Mouse (Mus musculus) liver, embryonic 14.5 days (tissue): ENCODE measurements around the gene 2310022B05Rik. TPM values are rescaled to one million over a fixed set of nuclear protein-coding genes. Genes with fewer than 3 reads are reported as not detected.

Experiments used
- ATAC-seq: fragments of 200-750 bp; cut with Nextera tagmentation; 2 replicates; pipeline ENCODE4 v1.8.0; 2017; ENCODE audit warnings: moderate number of reproducible peaks, mild to moderate bottlenecking, moderate library complexity; ENCODE audit not compliant: insufficient read depth
- DNase-seq, 3 experiments: peaks; one replicate each; pipeline ENCODE4 v3.0.0-alpha.2; 2012 to 2013; ENCODE audit warnings: low read depth in 3 of 3, low spot score in 3 of 3
- H3K27ac ChIP-seq: fragments of 300-500 bp; sonication (generic); 2 replicates; pipeline ENCODE4 v1.5.1; 2014; ENCODE audit warnings: moderate library complexity, mild to moderate bottlenecking, control low read depth, inconsistent platforms
- H3K27me3 ChIP-seq: fragments of 300-500 bp; sonication (generic); 2 replicates; pipeline ENCODE4 v1.6.1; 2014; ENCODE audit warnings: mild to moderate bottlenecking, low read length, moderate library complexity; ENCODE audit not compliant: control insufficient read depth, insufficient read depth
- H3K36me3 ChIP-seq: fragments of 300-500 bp; sonication (generic); replicated peaks from 2 replicates; pipeline ENCODE4 v1.6.1; 2014; ENCODE audit warnings: low read depth; ENCODE audit not compliant: control insufficient read depth, insufficient read depth
- H3K4me1 ChIP-seq, 2 experiments: fragments of 200-500 bp in 1 of 2; fragments of 300-500 bp in 1 of 2; sonication (generic) in 1 of 2; replicated peaks; 2 replicates each; pipeline ENCODE4 v1.6.1; 2012 to 2014; ENCODE audit warnings: antibody characterized with exemption in 1 of 2, inconsistent platforms in 1 of 2, low read length in 1 of 2; ENCODE audit not compliant: control insufficient read depth in 2 of 2, insufficient read depth in 2 of 2
- H3K4me2 ChIP-seq: fragments of 300-500 bp; sonication (generic); 2 replicates; pipeline ENCODE4 v1.6.1; 2014; ENCODE audit warnings: low read depth, mild to moderate bottlenecking, control low read depth, moderate library complexity
- H3K4me3 ChIP-seq, 2 experiments: fragments of 200-500 bp in 1 of 2; fragments of 300-500 bp in 1 of 2; sonication (generic) in 1 of 2; 2 replicates each; pipeline ENCODE4 v1.5.1; 2012 to 2014; ENCODE audit warnings: low read depth in 2 of 2, low read length in 2 of 2, mild to moderate bottlenecking in 2 of 2, control low read depth in 1 of 2, inconsistent platforms in 1 of 2, moderate library complexity in 1 of 2; ENCODE audit not compliant: insufficient read depth in 1 of 2
- H3K9ac ChIP-seq: fragments of 300-500 bp; sonication (generic); replicated peaks from 2 replicates; pipeline ENCODE4 v1.6.1; 2014; ENCODE audit warnings: mild to moderate bottlenecking, control low read depth, moderate library complexity
- H3K9me3 ChIP-seq: fragments of 300-500 bp; sonication (generic); 2 replicates; pipeline ENCODE4 v1.6.1; 2016; ENCODE audit warnings: low read length, mixed read lengths; ENCODE audit not compliant: control insufficient read depth
- CTCF ChIP-seq: IDR thresholded peaks from 2 replicates; pipeline ENCODE4 v1.5.1; 2016; ENCODE audit warnings: antibody characterized with exemption, low read depth, control low read depth
- EP300 ChIP-seq: IDR thresholded peaks from 2 replicates; pipeline ENCODE4 v1.6.1; 2016; ENCODE audit warnings: antibody characterized with exemption, low read depth
- WGBS: fragments of 180-500 bp; shearing (Covaris S2); extraction: QIAGEN DNeasy Blood & Tissue Kit; methylation state at CpG from one replicate; pipeline ENCODE4 v1.1.7; 2014; ENCODE audit not compliant: insufficient replicate concordance; 5-methylcytosine and 5-hydroxymethylcytosine counted together
- polyA plus RNA-seq, 2 experiments: library from polyadenylated mRNA; depleted of rRNA in 1 of 2; stranded (reverse) in 1 of 2; unstranded in 1 of 2; fragments of >200 nt; fragmentation: Nextera tagmentation in 1 of 2; extraction: Ambion mirVana in 1 of 2; gene quantifications; 2 replicates each; pipeline versions ENCODE4 v1.2.1 to v1.2.3; 2012 to 2014

Gene 2310022B05Rik
- polyA plus RNA-seq (2012; rRNA removed) (8.2 and 8.7 TPM in 2 replicates), polyA plus RNA-seq (2014; fragmentation: Nextera tagmentation; extraction: Ambion mirVana) (5.5 and 7.7 TPM in 2 replicates)

DNA sequence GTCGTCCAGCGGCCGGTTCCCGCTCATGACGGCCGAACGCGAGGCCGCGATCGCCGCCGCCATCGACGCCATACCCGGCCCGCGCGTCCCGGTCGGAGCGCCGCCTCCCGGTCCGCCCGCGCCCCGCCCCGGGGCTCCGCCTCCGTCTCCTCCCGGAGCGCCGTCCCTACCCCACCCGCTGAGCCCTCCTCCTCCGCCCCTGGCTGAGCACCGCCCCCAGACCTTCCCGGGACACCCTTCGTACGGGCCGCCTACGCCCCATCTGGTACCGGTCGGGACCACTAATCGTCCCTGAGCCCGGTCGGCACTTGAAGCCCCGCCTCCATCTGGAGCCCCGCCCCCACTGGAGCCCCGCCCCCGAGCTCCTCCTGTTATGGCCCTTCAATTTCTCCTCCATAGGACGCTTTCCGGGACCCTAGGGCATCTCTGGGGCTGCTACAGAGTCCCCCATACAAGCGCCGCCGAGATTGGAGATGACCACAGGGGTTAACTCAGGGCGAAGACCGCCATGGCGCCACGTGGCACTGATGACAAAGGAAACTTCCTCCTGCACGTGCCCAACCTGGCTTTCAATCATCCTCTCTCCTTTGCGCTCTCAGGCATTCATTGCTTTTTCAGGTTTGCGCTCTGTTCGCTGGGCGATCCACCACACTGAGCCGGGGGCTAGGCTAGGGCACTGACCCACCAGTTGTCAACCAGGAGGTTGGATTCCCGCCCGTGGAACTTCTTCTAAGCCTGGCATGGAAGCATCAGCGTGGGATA is at the start of gene 2310022B05Rik:
TSS of gene 2310022B05Rik (minus strand) at position 258 of the 762 bp plus-strand sequence.
- 2% methylated on average over 69 of the region's 69 CpGs for WGBS
- Histone ChIP-seq H3K27ac (peak within 1 kb of the TSS; percentile 27), H3K36me3 (no peaks in the 10 kb centered on the region), H3K9ac (peak within 1 kb of the TSS; percentile 79), H3K4me2 (peak within 1 kb of the TSS; percentile 88), H3K4me3 (peak within 1 kb of the TSS; percentile 72 to 78), H3K4me1 (peaks cover 19 to 35% of the 10 kb centered on the region in 2 experiments), H3K9me3 (no peaks in the 10 kb centered on the region), H3K27me3 (no peaks in the 10 kb centered on the region)
- ATAC-seq (peak; percentile 78), DNase-seq (peak; percentile 33 to 73 (median 68))
- TF ChIP-seq CTCF (no peak; the same call in 1 of the 2 replicates), EP300 (no peak)

DNA sequence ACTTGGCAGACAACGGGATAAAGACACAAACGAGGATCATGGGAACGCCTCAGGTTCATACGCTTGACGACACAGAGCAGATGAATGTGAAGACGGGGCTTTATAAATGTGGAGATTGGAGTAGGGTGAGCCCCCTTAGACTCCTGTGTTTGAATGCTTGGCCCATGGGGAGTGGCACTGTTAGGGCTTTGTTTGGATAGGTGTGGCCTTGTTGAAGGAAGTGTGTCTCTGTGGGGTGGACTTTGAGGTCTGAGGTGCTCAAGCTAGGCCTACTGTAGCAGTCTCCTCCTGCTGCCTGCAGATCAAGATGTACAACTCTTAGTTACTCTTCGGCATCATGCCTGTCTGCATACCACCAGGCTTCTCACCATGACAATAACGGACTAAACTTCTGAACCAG is 42.7 kb upstream of the 2310022B05Rik start:
- Histone ChIP-seq H3K4me2 (no peak overlapping the region), H3K9ac (no peak overlapping the region), H3K36me3 (no peaks in the 10 kb centered on the region; the same call in none of the 2 replicates), H3K27me3 (no peaks in the 10 kb centered on the region), H3K4me3 (no peak overlapping the region), H3K4me1 (no peaks in the 10 kb centered on the region), H3K27ac (no peak overlapping the region), H3K9me3 (no peaks in the 10 kb centered on the region)
- TF ChIP-seq CTCF (no peak), EP300 (no peak)
- ATAC-seq (no peak), DNase-seq (no peak)
- 86% methylated on average over 8 of the region's 8 CpGs for WGBS

DNA sequence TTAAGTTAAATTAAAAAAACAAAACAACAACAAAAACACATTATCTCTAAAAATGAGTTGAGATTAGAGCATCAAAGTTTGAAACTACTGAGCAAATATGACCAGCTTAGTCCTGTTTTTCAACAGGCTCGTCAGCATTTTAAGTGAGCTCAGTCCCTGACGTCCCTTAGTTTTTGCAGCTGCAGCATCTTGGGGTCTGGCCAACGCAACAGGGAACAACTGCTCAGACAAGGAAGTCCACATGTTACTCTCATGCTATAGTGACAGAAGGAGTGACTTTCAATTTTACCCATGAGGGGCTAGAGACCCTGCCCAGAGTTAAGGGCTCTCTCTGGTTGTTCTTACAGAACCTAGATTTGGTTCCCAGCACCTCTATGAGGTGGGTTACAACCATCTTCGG is 41.2 kb upstream of the 2310022B05Rik start:
- 76% methylated on average over 4 of the region's 4 CpGs for WGBS
- Histone ChIP-seq H3K36me3 (no peaks in the 10 kb centered on the region; the same call in none of the 2 replicates), H3K4me2 (no peak overlapping the region), H3K27me3 (no peaks in the 10 kb centered on the region), H3K4me1 (no peaks in the 10 kb centered on the region), H3K27ac (no peak overlapping the region), H3K9ac (no peak overlapping the region), H3K4me3 (no peak overlapping the region), H3K9me3 (no peaks in the 10 kb centered on the region)
- ATAC-seq (no peak), DNase-seq (no peak)
- TF ChIP-seq EP300 (no peak), CTCF (no peak)

DNA sequence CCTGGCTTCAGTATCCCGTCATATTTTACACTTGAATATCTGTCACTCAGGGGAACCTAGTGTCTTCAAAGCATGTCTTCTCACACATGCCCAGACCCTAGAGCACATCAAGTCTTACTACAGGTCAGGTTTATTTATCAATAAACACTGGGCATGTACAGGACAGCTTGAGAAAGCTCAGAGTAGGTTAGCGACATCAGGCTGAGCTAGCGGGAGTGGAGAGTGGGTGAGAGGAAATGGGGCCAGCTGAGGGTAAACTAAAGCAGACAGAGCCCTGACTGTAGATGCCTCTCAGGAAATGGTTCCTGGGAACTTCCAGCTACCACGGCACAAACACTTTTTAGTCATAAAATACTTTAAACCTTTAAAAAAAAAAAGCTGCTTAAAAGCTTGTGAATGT is 40.4 kb upstream of the 2310022B05Rik start:
- Histone ChIP-seq H3K36me3 (no peaks in the 10 kb centered on the region; the same call in 1 of the 2 replicates), H3K27ac (no peak overlapping the region), H3K4me1 (no peaks in the 10 kb centered on the region), H3K27me3 (no peaks in the 10 kb centered on the region), H3K9me3 (no peaks in the 10 kb centered on the region), H3K9ac (no peak overlapping the region), H3K4me2 (no peak overlapping the region), H3K4me3 (no peak overlapping the region)
- no peak for ATAC-seq
- no peak for DNase-seq
- TF ChIP-seq EP300 (no peak), CTCF (no peak)
- WGBS = 69% methylated on average over 4 of the region's 4 CpGs

DNA sequence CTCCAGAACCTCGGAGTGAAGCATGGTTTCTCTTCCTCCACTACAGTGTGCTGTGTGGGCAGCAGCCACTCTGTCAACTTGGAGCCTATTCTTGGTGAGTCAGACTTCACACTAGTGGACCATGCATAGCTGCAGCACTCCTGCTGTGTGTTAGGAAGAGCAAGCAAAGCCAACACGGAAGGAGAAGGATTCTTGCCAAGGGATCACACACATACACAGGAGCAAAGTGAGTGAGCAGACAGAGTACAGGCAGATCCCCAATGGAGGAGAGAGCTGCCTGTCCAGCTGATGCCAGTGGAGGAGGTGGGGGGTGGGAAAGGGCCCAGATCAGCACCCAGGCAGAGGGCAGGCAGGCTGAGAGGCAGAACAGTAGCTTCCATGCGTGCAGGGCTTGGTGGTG is 39.0 kb upstream of the 2310022B05Rik start:
- Histone ChIP-seq H3K36me3 (no peaks in the 10 kb centered on the region; the same call in 1 of the 2 replicates), H3K4me2 (no peak overlapping the region), H3K27me3 (no peaks in the 10 kb centered on the region), H3K27ac (no peak overlapping the region), H3K9ac (no peak overlapping the region), H3K9me3 (no peaks in the 10 kb centered on the region), H3K4me1 (no peaks in the 10 kb centered on the region), H3K4me3 (no peak overlapping the region)
- no peak for TF ChIP-seq EP300
- 74% methylated on average over 3 of the region's 3 CpGs for WGBS
- DNase-seq (no peak), ATAC-seq (no peak)
